Comparison of ENCODE assay signal across 17 mouse cellular contexts in genomic region chr7:137522450-137522849, GRCm38 (mm10).
"Had no signal": no experiment of that assay in that cellular context is flagged by ENCODE, and none has a peak within 500 bp of the region (broad histone marks: within the 10 kb centered on the region; RNA-seq: fewer than 3 reads in every experiment).

No protein-coding gene starts in this region.

- H3K4me3 ChIP-seq: left cerebral cortex, adult 2 months; limb, embryonic 10.5 days; liver, embryonic 13.5 days; lung, embryonic 15.5 days; megakaryocyte, embryonic 14.5 days; midbrain, embryonic 13.5 days; myocyte; neural tube, embryonic 15.5 days had no signal

- DNase-seq: kidney, adult 8-10 months; liver, embryonic 13.5 days; lung, postnatal 14 days; right cerebral cortex, adult 18-20 months; right cerebral cortex, postnatal 25 days; thymus, adult 18-20 months; thymus, postnatal 25 days had no signal

- H3K27me3 ChIP-seq: liver, embryonic 13.5 days; lung, embryonic 15.5 days; midbrain, embryonic 13.5 days; neural tube, embryonic 15.5 days had no signal

- H3K4me1 ChIP-seq: limb, embryonic 10.5 days; liver, embryonic 13.5 days; lung, embryonic 15.5 days; megakaryocyte, embryonic 14.5 days; midbrain, embryonic 13.5 days; neural tube, embryonic 15.5 days had no signal

- H3K27ac ChIP-seq: kidney, postnatal 0 days; left cerebral cortex, adult 2 months; limb, embryonic 10.5 days; liver, embryonic 13.5 days; lung, embryonic 15.5 days; macrophage; midbrain, embryonic 13.5 days; neural tube, embryonic 15.5 days had no signal

- ATAC-seq: intestine, postnatal 0 days; midbrain, embryonic 13.5 days had no signal

- H3K9ac ChIP-seq: liver, embryonic 13.5 days; lung, embryonic 15.5 days; midbrain, embryonic 13.5 days; neural tube, embryonic 15.5 days had no signal

- H3K4me2 ChIP-seq: liver, embryonic 13.5 days; lung, embryonic 15.5 days; midbrain, embryonic 13.5 days; neural tube, embryonic 15.5 days had no signal

- H3K9me3 ChIP-seq: limb, embryonic 10.5 days; liver, embryonic 13.5 days; lung, embryonic 15.5 days; midbrain, embryonic 13.5 days; neural tube, embryonic 15.5 days had no signal

- H3K36me3 ChIP-seq: limb, embryonic 10.5 days; liver, embryonic 13.5 days; lung, embryonic 15.5 days; midbrain, embryonic 13.5 days; neural tube, embryonic 15.5 days had no signal
